Mouse (Mus musculus) CH12.LX (cell line): Measurements from ENCODE around the gene Tfap2d.

ENCODE experiments used
- CHD2 ChIP-seq: IDR thresholded peaks from 2 replicates; pipeline ENCODE4 v1.6.1; 2011; ENCODE audit warnings: low read length, improper control_type of control experiment
- CTCF ChIP-seq, 2 experiments: IDR thresholded peaks in 1 of 2; conservative IDR thresholded peaks in 1 of 2; 2 replicates each; pipeline ENCODE4 v1.5.1; 2011 to 2012; ENCODE audit warnings: low read depth in 2 of 2, low read length in 2 of 2, improper control_type of control experiment in 1 of 2, inconsistent platforms in 1 of 2, mild to moderate bottlenecking in 1 of 2, moderate library complexity in 1 of 2
- EP300 ChIP-seq: IDR thresholded peaks from 2 replicates; pipeline ENCODE4 v1.6.1; 2011; ENCODE audit warnings: low read length, improper control_type of control experiment
- RCOR1 ChIP-seq: conservative IDR thresholded peaks from 2 replicates; pipeline ENCODE4 v1.6.1; 2012; ENCODE audit warnings: low read depth, mild to moderate bottlenecking, inconsistent platforms, low read length, improper control_type of control experiment

DNA sequence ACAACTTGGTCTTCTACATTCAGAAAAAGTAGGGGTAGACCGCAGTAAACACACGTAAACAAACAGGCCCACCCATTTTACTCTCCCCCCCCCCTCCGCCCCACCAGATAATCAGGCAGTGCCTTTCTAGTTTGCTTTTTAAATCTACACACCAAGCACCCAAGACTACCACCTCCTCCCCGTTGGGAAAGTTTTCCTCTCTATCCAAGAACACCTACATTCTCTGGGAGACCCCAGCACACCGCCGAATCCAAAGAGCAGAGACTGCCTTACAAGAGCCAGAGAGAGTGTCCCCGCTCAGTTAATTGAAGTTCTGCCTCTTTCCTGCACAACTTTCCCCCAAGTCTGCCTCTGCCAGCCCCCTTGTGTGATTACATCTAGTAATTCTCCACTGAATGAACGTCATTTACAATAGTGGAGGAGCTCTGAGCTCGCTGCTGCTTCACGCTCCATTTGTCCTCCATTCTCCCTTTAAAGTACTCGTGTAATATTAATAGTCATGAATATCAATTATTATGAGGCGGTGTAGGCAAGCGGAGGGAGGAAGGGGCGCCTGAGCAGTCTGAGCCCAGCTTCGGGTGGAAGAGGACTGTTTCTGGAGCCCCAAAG lies 108.8 kb downstream of the Tfap2d start:
- TF ChIP-seq RCOR1 (no peak), EP300 (no peak), CHD2 (no peak), CTCF (conservative IDR thresholded peaks at IDR 0.05 in 1 of 2, IDR thresholded peaks at IDR 0.05 in 1 of 2; ENCODE audit: low read depth in 2 of 2, low read length in 2 of 2) (no peak)
